Mouse (Mus musculus) heart, postnatal 14 days (tissue): Measurements from ENCODE around the gene Ctu2. TPM values are rescaled to one million over a fixed set of nuclear protein-coding genes. Genes with fewer than 3 reads are reported as not detected.

Experiments used
- DNase-seq, 2 experiments: peaks; one replicate each; pipeline ENCODE4 v3.0.0; 2021 to 2022
- intact Hi-C: fragments of 180-260 bp; cut with DNase I; formaldehyde crosslinking; loops from one replicate; pipeline ENCODE4 v1.15.1; 2025
- total RNA-seq, 2 experiments: library from RNA; stranded (reverse); gene quantifications; 2 replicates each; pipeline ENCODE4 v1.2.3; 2021

Ctu2 gene
- total RNA-seq, 2 experiments from 2014 or later, result 10.8 TPM

DNA sequence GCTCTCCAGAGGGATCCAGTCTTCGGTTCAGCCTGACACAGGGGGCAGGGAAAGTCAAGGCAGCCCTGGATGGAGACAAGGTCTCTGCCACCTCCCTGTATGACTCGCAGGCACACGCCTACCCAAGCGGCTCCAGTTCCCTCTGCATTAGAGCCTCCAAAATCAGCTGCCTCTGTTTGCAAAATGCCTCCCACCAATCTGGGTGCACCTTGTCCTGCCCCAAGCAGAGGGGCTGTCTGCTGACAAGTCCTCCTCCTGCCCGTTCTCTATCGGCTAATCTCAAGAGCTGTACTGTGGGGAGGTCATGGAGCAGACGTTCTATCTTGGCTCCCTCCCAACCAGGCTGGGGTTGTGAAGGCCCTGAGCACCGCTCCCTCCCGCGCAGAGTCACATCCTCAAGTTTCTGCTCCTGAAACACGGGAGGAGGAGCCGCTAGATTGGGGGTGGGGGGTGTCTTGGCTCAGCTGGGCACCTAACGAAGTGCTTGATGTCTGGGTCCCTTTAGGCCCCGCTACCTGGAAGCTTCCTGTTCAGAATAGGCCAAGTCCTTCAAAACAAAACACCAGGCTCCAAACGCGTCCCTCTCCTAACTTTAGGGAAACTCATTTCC is 887 bp upstream of the Ctu2 start:
- DNase-seq, result peak; percentile 40 to 56
- intact Hi-C loops, result loop anchor here (5.0 kb wide), 2 partner anchors 43 to 98 kb away; partner anchors contain the start of genes Cyba and Zc3h18

DNA sequence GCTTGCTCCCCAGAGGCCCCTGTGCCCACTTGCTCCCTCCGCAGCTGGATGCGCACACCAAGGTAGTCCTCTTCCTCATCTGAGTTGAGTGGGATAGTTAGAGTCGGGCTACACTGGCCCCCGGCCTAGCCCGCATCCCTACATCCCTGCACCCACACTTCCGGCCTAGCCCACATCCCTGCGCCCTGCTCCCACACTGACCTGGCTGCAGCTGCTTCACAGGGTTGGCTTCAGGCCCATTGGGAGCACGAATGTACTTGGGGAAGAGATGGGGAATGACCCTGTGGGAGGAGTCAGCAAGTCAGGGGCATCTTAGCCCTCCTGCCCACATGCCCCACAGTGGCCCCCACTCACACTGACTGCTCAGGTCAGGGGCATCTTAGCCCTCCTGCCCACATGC is 6.5 kb downstream of the Ctu2 start:
- intact Hi-C loops, result no loop called here
- DNase-seq, result no peak

GRCm38 (mm10) chr8:122483877-122484276 is 7.9 kb downstream of the Ctu2 start:
- intact Hi-C loops, result no loop called here
- no peak for DNase-seq

GRCm38 (mm10) chr8:122484831-122485230 is 8.9 kb downstream of the Ctu2 start:
- DNase-seq, result no peak
- intact Hi-C loops, result no loop called here

DNA sequence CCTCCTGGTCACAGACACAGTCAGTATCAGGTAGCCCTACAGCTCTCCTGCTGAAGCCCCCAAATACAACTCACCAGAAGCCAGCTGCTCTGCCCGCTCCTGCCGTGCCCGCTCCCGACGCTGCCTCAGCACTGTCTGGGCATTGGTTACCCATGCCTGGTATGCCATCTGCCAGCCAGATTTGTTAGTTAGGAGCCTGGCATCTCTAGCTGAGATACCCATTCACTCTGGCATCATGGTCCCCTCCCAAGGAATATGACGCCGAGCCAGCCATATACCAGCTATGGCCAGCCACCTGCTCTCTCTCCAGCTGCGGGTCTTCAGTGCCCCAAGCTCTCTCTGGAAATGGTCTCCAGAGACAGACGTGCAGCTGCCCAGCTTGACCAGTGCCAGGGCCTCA is 12.4 kb downstream of the Ctu2 start:
- DNase-seq, result no peak
- intact Hi-C loops, result no loop called here

DNA sequence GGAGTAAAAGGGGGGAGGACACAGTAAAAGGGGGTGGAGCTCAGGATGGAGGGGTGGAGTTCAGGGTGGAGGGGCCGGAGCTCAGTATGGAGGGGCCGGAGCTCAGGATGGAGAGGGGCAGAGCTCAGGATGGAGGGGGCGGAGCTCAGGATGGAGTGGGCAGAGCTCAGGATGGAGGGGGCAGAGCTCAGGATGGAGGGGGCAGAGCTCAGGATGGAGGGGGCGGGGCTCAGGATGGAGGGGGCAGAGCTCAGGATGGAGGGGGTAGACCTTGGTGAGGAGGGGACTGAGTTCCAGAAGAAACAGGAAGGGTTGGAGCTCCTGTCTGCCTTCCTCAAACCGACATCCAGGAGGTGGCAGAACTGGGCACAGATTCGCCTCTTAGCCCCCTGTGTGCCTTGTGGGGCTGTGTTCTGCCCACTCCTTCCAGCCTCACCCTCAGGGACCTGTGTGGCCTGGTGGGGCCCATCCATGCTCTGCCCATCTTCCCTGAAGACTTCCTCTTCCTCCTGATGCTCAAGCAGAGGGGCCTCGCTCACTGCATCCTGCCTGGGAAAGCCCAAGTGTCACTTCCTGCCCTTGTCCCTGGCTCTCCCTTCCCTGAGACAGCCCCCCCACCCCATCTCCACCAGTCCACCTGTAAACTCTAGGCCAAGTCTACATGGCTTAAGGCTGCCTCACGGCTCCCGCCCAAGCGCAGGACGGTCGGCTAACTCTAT is 21.2 kb downstream of the Ctu2 start:
- no peak for DNase-seq
- intact Hi-C loops, result no loop called here

DNA sequence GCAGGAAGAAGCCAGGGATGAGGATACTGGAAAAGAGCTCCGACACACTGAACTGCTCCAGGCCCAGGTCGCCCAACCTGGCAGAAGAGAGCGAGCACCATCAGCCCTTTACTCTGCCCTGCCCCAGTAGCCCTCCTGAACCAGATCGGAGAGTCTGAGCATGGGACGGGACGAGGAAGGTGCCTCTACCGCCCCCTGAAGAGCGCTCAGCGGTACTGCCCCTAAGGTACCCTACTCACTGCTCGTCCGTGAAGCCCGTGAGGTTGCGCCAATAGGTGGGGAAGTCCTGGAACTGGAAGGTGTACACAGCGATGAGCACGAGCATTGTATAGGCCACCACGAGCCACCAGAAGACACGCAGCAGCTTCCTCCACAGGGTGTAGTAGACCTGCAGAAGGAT is 22.0 kb downstream of the Ctu2 start:
- DNase-seq, result no peak
- intact Hi-C loops, result no loop called here

GRCm38 (mm10) chr8:122500856-122501255 is 24.9 kb downstream of the Ctu2 start:
- intact Hi-C loops, result loop anchor here (1.0 to 10.0 kb wide), 4 partner anchors 50 to 330 kb away; partner anchors contain the start of gene Piezo1
- peak; percentile 80 to 89 for DNase-seq

DNA sequence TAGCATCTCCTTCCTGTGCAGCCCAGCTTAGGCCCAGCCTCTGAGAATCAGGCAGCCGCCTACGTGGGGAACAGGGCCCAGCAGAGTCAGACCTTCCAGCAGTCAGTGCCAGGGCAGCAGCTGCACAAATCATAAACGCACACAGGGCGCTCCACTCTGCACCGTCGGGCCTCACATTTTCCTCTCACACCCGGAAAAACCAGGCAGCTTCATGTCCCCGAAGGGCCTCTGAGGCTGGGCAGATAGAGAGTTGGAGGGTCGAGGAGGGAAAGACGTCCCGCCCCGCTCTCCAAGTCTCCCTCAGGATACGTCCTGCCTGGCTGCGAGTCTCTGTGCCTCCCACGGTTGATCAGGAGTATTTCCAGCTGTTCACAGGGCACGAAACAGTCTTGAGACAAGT is 35.6 kb downstream of the Ctu2 start:
- DNase-seq, result peak; percentile 63 to 71
- intact Hi-C loops, result no loop called here

DNA sequence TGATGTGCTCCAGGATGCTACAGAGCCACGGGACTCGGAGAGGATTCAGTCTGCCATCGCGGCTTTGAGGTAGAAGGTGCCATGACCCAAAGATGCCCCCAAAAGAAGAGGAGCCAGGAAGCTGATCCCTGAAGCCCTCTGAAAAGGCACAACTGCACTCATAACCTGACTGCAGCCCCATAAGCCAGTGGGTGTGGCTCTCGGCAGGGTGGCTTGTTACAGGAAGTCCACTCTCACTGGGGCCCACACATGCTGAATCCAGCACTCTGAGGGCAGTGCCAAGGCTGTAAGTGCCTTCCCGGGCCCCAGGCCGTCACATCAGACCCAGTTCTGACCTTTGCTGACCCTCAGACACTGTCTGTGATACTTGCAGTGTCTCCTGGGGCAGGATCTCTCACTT is 36.4 kb downstream of the Ctu2 start:
- intact Hi-C loops, result no loop called here
- DNase-seq, result no peak

DNA sequence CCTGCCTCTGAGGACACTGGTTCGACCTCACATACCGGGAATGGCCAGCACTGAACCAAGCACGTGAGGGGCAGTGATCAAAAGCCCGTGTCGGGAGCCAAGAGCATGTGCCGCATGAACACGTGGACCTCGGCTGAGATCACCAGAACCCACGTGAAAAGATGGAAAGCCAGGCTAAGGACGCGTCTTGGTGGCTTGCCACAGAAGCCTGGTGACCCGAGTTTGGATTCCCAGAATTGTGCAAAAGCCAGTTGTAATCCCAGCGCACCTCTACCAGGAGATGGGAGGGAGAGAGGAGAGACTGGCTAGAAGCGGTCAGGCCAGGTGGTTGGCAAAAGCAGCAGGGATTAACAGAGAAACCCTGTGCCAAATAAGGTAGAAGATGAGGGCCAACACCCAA is 39.8 kb downstream of the Ctu2 start:
- intact Hi-C loops, result loop anchor here (5.0 kb wide), 1 partner anchor 297 kb away; no protein-coding TSS in a partner anchor
- no peak for DNase-seq

- peak; percentile 55 to 61 for DNase-seq
- intact Hi-C loops, result loop anchor here (5.0 kb wide), 1 partner anchor 295 kb away; no protein-coding TSS in a partner anchor
These were observed 41.7 kb downstream of the Ctu2 start for GRCm38 (mm10) chr8:122517541-122518190.

DNA sequence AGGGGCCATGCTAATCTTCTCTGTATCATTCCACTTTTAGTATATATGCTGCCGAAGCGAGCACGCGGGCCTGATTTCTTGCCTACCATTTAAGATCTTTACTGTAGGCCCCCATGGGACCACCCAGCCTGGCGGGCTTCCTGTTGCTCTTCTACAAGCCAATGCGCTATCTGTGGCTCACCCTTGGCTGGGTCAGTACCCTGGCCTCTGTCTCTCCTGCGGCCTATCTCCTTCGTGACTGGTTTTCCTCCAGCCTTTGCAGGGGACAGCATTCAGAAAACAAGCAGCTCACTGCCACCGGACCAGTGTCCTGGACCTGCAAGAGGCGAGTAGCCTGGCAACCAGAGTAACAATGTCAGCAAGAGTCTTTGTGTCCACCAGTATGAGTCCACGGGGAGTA is 44.7 kb downstream of the Ctu2 start:
- intact Hi-C loops, result no loop called here
- no peak for DNase-seq

DNA sequence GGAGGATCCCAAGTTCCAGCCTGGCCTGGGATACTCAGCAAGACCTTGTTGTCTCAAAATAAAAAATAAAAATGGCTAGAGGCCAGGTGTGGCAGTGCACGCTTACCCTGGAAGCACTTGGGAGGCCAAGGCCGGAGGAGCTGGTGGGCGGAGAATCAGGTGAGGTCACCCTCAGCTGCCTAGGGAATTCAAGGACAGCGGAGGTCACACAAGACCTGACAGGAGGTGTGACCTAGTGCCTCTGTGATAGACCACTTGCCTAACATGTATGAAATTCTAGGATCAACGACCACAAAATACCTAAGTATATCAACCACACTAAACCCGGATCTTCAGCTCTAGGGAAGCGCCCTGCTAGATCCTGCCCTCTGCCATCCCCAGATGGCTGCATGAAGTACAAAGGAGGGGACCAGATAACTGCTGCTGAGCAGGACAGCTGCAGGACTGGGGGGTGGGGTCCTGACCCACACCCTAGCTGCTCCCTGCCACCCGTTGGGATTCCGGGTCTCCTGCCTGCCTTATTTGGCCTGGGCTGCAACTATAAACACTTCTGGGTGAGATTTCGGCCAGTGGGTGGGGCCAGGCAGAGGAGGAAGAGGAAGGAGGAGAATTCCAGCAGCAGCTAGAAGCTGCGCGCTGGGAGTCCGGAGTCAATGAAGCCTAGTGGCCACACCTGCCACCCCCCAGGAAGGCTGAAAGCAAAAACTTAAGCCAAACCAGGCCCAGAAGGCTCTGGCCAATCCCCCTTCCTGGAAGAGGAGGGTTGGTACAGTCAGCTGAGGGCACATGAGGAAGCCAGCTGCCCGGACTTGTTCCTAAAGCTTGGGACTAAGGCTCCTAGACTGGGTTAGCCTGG is 47.1 kb downstream of the Ctu2 start:
- peak; percentile 66 to 67 for DNase-seq
- intact Hi-C loops, result no loop called here

- intact Hi-C loops, result no loop called here
These were observed 47.9 kb downstream of the Ctu2 start for GRCm38 (mm10) chr8:122523652-122524360.

DNA sequence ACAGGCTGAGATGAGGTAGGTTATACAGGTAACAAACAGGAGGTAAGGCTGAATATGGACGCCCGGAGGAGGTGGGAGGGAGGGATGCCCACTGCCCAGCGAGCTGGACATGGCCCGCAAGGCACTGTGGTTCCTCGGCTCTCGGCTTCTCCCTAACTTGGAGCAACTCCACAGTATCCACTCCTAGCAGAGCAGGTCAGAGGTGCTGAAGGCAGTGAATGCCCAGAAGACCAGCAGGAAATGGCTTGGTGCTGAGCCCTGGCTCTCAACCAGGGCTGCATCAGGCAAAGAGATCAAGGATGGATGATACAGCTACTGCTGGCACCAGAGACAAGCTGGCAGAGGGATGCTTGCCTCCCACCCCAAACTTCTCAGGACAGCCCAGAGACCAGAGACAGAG is 48.6 kb downstream of the Ctu2 start:
- intact Hi-C loops, result no loop called here
- no peak for DNase-seq

More at GRCm38 (mm10) chr8:122523652-122524360, 47.9 kb downstream of the Ctu2 start:
- DNase-seq, result peak in 1 of 2 experiments; percentile 53

DNA sequence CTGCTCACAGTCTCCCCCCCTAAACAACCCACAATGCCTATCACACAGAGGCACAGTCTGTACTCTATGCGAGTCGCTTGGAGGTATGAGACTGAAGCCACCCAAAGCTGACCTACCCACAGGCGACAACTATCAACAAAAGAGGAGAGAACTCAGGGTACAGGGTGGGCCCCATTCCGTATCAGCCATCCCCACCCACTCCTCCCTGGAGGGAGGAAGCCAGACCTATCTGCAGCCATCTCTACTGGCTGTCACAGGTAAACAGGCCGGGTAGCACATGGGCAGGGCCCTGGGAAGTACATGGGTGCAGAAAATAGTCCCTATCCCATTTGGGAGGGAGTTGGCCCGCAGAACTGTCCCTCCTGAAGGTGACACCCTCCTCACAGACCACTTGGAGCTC is 49.1 kb downstream of the Ctu2 start:
- no peak for DNase-seq
- intact Hi-C loops, result no loop called here

DNA sequence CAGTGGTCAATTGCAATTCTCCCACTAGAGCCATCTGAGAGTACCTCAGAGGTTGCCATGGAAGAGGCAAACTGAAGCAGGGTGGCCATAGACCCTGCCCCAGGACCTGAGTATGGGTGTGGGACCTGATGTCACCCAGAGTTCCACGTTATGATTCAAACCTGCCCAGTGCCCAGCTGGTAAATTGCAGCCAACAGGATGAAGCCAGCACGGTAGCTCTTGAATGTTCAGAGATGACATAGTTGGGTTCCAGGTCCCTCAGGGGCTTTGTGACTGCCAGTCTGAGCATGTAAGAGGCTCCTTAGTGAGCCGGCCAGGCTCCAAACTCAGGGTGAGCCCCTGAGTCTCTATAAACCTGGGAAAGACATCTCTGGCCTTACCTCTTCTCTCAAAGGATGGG is 50.1 kb downstream of the Ctu2 start:
- intact Hi-C loops, result no loop called here
- no peak for DNase-seq

DNA sequence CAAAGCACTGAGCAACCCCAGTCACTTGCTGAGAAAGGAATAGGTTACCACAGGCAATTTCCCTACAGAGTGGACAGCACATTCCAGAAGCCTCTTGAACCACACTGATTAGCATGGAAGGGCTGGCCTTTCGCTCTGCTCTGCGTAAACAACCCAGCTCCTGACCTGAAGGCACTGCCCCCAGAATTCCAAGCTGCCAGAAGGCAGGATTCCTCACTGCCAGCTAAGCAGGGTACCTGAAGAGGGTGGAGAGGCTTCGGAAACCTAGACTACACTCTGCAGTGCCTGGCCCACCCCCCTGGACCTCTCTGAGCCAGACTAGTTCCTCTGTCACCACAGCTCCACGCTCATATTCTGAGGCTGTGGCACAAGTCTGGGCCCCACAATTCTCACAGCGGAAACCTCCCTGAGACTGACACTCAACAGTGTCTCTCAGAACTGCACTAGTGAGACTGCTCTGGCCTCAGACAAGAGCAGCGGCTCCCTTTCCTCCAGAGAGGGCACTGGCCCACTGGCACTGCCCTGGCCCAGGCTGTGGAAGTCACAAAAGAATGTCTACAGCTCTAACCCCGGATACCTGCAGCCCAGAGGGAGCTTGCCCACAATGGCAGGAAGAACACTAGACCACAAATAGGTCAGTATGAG is 50.7 kb downstream of the Ctu2 start:
- intact Hi-C loops, result no loop called here
- DNase-seq, result no peak
